Mouse (Mus musculus) forebrain, embryonic 14.5 days (tissue): ENCODE results near the gene Fscn2. TPM values are rescaled to one million over a fixed set of nuclear protein-coding genes. Genes with fewer than 3 reads are reported as not detected.
A peak's percentile ranks its signal among the peaks of the same experiment; 100 is the strongest.
"Not testable (repeated sequence)": the region's sequence is repeated elsewhere in the genome, so short reads cannot be mapped to it uniquely, and the experiment has no call there.

Experiments used
- ATAC-seq: fragments of 200-750 bp; cut with Nextera tagmentation; 2 replicates; pipeline ENCODE4 v1.8.0; 2017; ENCODE audit warnings: mild to moderate bottlenecking, moderate library complexity
- DNase-seq: peaks from one replicate; pipeline ENCODE4 v3.0.0-alpha.2; 2015; ENCODE audit warnings: low spot score
- H3K27ac ChIP-seq: fragments of 300-500 bp; sonication (generic); 2 replicates; pipeline ENCODE4 v1.5.1; 2014; ENCODE audit warnings: low read depth, mild to moderate bottlenecking, control low read depth, low read length, moderate library complexity
- H3K27me3 ChIP-seq: fragments of 300-500 bp; sonication (generic); replicated peaks from 2 replicates; pipeline ENCODE4 v1.6.1; 2014; ENCODE audit warnings: low read length, control low read depth, mixed read lengths; ENCODE audit not compliant: control insufficient read depth, insufficient read depth
- H3K36me3 ChIP-seq: fragments of 300-500 bp; sonication (generic); 2 replicates; pipeline ENCODE4 v1.6.1; 2014; ENCODE audit warnings: low read length, control low read depth; ENCODE audit not compliant: control insufficient read depth, insufficient read depth
- H3K4me1 ChIP-seq: fragments of 300-500 bp; sonication (generic); 2 replicates; pipeline ENCODE4 v1.6.1; 2014; ENCODE audit warnings: antibody characterized with exemption, low read length, control low read depth; ENCODE audit not compliant: control insufficient read depth, insufficient read depth
- H3K4me2 ChIP-seq: fragments of 300-500 bp; sonication (generic); 2 replicates; pipeline ENCODE4 v1.6.1; 2014; ENCODE audit warnings: mild to moderate bottlenecking, control low read depth, low read length
- H3K4me3 ChIP-seq: fragments of 300-500 bp; sonication (generic); 2 replicates; pipeline ENCODE4 v1.5.1; 2014; ENCODE audit warnings: low read depth, low read length, control low read depth
- H3K9ac ChIP-seq: fragments of 300-500 bp; sonication (generic); 2 replicates; pipeline ENCODE4 v1.6.1; 2014; ENCODE audit warnings: mild to moderate bottlenecking, low read length, control low read depth, moderate library complexity
- H3K9me3 ChIP-seq: fragments of 300-500 bp; sonication (generic); replicated peaks from 2 replicates; pipeline ENCODE4 v1.6.1; 2016; ENCODE audit warnings: low read length, control low read depth, mixed read lengths; ENCODE audit not compliant: control insufficient read depth
- WGBS: fragments of 180-500 bp; shearing (Covaris S2); extraction: QIAGEN DNeasy Blood & Tissue Kit; methylation state at CpG from one replicate; pipeline ENCODE4 v1.1.7; 2014; 5-methylcytosine and 5-hydroxymethylcytosine counted together
- polyA plus RNA-seq: library from polyadenylated mRNA; unstranded; fragments of >200 nt; fragmentation: Nextera tagmentation; extraction: Ambion mirVana; gene quantifications from 2 replicates; pipeline ENCODE4 v1.2.1, GENCODE M21; 2014

Fscn2 gene
- polyA plus RNA-seq, 1 experiment from 2014 or later: 1.4 TPM

- ATAC-seq (no peak), DNase-seq (no peak)
- Histone ChIP-seq H3K4me3 (no peak overlapping the region), H3K9ac (no peak overlapping the region), H3K4me1 (peaks cover 4% of the 10 kb centered on the region; the same call in 1 of the 2 replicates), H3K9me3 (no peaks in the 10 kb centered on the region), H3K27ac (0 out of 2 replicates have a peak overlapping the region, but pooled peaks have one; percentile 22), H3K36me3 (peaks cover 23% of the 10 kb centered on the region), H3K27me3 (no peaks in the 10 kb centered on the region), H3K4me2 (no peak overlapping the region)
- 84% methylated on average over 5 of the region's 5 CpGs for WGBS
Measured at GRCm38 (mm10) chr11:120343519-120344309, 17.6 kb upstream of the Fscn2 start.

- 66% methylated on average over 5 of the region's 5 CpGs for WGBS
Measured at GRCm38 (mm10) chr11:120344310-120344920, 16.9 kb upstream of the Fscn2 start.

GRCm38 (mm10) chr11:120345067-120345681 lies 16.2 kb upstream of the Fscn2 start:
- peak overlapping the region; percentile 42 for H3K9ac ChIP-seq
- peaks cover 23% of the 10 kb centered on the region for H3K36me3 ChIP-seq
- no peaks in the 10 kb centered on the region for H3K27me3 ChIP-seq
- DNase-seq (no peak), ATAC-seq (no peak)
- whole genome bisulfite sequencing: 32% methylated on average over 1 of the region's 1 CpGs
- H3K9me3 ChIP-seq: no peaks in the 10 kb centered on the region
- peak overlapping the region; percentile 6; the same call in 1 of the 2 replicates for H3K27ac ChIP-seq
- H3K4me1 ChIP-seq: peaks cover 7% of the 10 kb centered on the region; the same call in 1 of the 2 replicates
- peak overlapping the region; percentile 16 for H3K4me3 ChIP-seq
- H3K4me2 ChIP-seq: peak overlapping the region; percentile 56

More at GRCm38 (mm10) chr11:120344310-120344920, 16.9 kb upstream of the Fscn2 start:
- ATAC-seq (no peak), DNase-seq (no peak)
- Histone ChIP-seq H3K36me3 (peaks cover 23% of the 10 kb centered on the region), H3K9me3 (no peaks in the 10 kb centered on the region), H3K9ac (no peak overlapping the region), H3K27me3 (no peaks in the 10 kb centered on the region), H3K4me1 (peaks cover 5% of the 10 kb centered on the region; the same call in 1 of the 2 replicates), H3K4me3 (peak overlapping the region; percentile 16; the same call in 1 of the 2 replicates), H3K27ac (no peak overlapping the region; the same call in 1 of the 2 replicates), H3K4me2 (peak overlapping the region; percentile 56)

- Histone ChIP-seq H3K9ac (peak overlapping the region; percentile 58), H3K4me3 (peak overlapping the region; percentile 39), H3K36me3 (peaks cover 23% of the 10 kb centered on the region), H3K4me1 (peaks cover 11% of the 10 kb centered on the region), H3K4me2 (peak overlapping the region; percentile 67)
- not testable (repeated sequence) for DNase-seq, H3K27me3 ChIP-seq, ATAC-seq, H3K9me3 ChIP-seq, H3K27ac ChIP-seq
- WGBS: 73% methylated on average over 10 of the region's 13 CpGs
Measured at GRCm38 (mm10) chr11:120346383-120347034, 14.8 kb upstream of the Fscn2 start.

GRCm38 (mm10) chr11:120347301-120347700 lies 14.0 kb upstream of the Fscn2 start:
- Histone ChIP-seq H3K9ac (peak overlapping the region; percentile 100), H3K9me3 (no peaks in the 10 kb centered on the region), H3K4me3 (peak overlapping the region; percentile 100), H3K27me3 (no peaks in the 10 kb centered on the region), H3K27ac (peak overlapping the region; percentile 99; the same call in 1 of the 2 replicates), H3K4me1 (peaks cover 11% of the 10 kb centered on the region), H3K4me2 (peak overlapping the region; percentile 77), H3K36me3 (peaks cover 23% of the 10 kb centered on the region)
- ATAC-seq: no peak
- no peak for DNase-seq
- 6% methylated on average over 9 of the region's 10 CpGs for WGBS

GRCm38 (mm10) chr11:120347791-120348683 lies 13.3 kb upstream of the Fscn2 start, which contains the start of gene Actg1:
Gene Actg1 (minus strand): TSS chr11:120348542.
- H3K9me3 ChIP-seq: no peaks in the 10 kb centered on the region
- DNase-seq: peak; percentile 96
- ATAC-seq: peak; percentile 86
- peak within 1 kb of the TSS; percentile 100 for H3K9ac ChIP-seq
- H3K4me2 ChIP-seq: peak within 1 kb of the TSS; percentile 99
- peaks cover 23% of the 10 kb centered on the region for H3K36me3 ChIP-seq
- 5% methylated on average over 59 of the region's 103 CpGs for WGBS
- H3K27ac ChIP-seq: peak within 1 kb of the TSS; percentile 99
- no peaks in the 10 kb centered on the region for H3K27me3 ChIP-seq
- peak within 1 kb of the TSS; percentile 100 for H3K4me3 ChIP-seq
- H3K4me1 ChIP-seq: peaks cover 16% of the 10 kb centered on the region

GRCm38 (mm10) chr11:120348684-120349370 lies 12.5 kb upstream of the Fscn2 start:
- ATAC-seq (peak; percentile 21; the same call in 1 of the 2 replicates), DNase-seq (peak; percentile 76)
- WGBS: under 1% methylated on average over 41 of the region's 53 CpGs
- Histone ChIP-seq H3K4me2 (peak overlapping the region; percentile 99), H3K27me3 (no peaks in the 10 kb centered on the region), H3K27ac (peak overlapping the region; percentile 99), H3K36me3 (peaks cover 19% of the 10 kb centered on the region), H3K9ac (peak overlapping the region; percentile 100), H3K4me1 (peaks cover 20% of the 10 kb centered on the region), H3K9me3 (no peaks in the 10 kb centered on the region), H3K4me3 (peak overlapping the region; percentile 100)
